Mouse (Mus musculus): ENCODE results near the gene Ldlrad1.

The Ldlrad1 gene

DNA sequence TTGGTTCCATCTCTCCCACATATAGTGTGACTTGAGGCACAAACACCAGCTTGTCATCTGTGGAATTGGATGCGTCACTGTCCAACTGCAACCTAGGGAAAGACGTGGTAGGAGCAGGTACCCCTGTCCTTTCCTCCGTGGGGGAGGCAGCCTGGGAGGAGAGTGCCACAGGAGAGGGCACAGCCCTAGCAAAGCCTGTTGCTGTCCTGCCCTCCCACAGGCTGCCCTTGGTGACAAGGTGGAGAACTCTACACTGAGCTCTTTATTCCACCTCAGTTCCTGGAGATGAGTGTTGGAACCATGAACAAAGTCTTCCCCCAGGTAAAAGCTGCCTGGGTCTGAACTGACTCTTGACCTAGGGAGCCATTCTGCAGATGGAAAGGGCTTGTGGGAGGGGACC is at the start of gene Ldlrad1:
TSS of gene Ldlrad1 (plus strand) at position 301 of the 400 bp plus-strand sequence.
- DNase-seq = no peak

DNA sequence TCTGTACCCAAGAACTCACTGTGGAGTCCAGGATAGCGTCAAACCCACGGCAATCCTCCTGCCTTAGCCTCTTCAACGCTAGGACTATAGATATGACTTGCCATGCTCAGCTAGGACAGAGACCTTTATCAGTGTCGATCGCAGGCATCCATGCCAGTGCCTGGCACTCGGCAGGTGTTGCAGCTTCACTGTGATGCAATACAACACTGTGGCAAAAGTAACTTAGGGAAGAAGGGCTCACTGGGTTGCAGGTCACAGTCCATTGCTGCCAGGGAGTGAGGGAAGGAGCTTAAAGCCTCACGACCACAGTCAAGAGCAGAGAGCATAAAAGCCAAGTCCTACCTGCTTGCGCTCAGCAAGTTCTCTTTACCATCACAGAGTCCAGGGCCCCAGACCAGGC is 48.8 kb upstream of the Ldlrad1 start:
- no peak for DNase-seq

DNA sequence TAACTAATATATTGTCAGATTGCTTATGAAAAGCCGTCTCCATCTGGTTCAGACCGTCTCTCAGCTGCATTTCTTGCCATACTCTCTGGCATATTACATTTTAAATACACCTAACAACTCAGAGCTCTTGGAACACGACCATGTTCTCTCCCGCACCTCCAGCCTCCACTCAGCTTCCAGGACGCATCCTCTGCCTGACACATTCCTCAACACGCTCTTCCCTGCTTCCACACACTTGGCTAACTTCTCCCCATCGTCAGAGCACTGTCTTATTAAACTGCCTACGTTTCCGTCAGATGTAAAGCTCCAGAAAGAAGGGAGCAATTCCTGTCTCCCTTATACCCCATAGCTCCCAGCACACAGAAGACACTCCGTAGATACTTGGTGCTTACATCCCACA is 45.6 kb upstream of the Ldlrad1 start:
- DNase-seq = no peak

DNA sequence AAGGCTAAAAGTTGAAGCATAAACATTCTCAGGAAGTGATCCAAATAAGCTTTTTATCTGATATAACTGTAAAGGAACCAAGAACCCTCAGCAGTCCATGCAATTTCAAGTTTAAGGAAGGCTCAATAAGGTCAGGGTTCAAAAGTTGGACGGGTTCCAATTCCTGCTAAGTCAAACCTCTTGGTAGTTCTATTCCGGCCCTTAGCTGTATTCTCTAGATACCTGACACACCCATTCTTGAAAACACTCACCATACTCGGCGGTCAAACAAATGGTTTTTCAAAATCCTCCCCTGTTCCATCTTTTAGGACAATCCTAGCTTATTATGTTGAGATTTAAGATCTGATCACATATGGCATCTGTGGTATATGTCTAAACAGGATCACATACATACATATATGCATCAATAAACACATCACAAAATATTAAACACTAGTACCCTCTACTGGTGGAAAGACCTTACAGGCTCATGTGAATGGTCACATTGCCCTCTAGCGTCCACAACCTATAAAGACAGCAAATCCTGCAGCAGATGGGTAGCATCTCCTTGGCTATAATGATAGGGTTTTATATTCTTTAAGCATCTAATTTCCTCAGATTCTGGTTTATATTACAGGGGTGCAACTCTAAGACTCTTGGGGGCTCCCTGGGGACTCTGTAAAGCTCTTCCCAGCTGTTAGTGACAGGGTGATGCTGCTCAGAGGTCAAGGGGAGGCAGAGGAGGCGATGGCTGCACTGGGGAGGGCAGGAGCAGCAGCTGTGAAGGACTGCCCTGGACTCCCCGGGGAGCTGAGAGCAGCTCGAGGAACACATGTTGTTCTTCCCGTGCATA is 45.0 kb upstream of the Ldlrad1 start:
- peak; percentile 61 to 79 for DNase-seq

DNA sequence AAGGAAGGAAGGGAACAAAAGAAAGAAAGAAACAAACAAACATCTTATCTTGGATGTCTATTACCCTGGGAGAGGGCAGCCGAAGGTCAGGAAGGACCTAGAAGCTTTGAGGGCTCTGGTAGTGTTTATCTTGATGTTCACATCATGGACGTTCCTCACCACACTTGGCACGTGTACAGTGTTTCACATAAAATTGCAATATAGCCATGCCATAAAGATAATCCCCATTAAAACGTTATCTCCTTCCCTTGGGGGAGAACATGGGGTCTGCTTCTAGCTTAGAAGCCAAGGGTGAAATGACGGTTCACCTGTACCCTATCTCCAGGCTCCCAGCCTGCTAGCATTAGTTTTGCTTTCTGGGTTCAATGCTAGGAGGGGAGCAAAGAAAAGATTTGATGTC is 42.3 kb upstream of the Ldlrad1 start:
- DNase-seq = no peak

DNA sequence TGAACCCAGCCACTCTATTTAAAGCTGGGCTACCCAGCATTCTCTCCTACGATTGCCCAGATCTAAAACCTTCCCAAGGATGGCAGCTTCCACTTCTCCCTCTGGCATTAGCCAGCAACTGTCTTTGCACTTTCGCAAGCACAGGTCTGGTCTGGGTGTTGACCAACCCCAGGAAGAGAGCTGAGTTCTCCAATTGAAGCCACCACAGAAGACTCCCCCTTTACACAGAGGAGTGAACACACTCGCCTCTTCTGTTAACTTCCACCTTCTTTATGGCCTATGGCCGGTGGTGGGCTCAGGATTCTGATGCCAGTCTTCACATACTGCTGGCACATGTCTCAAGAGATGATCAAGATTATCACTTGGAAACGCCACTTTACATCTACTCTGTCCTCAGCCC is 41.2 kb upstream of the Ldlrad1 start:
- no peak for DNase-seq

DNA sequence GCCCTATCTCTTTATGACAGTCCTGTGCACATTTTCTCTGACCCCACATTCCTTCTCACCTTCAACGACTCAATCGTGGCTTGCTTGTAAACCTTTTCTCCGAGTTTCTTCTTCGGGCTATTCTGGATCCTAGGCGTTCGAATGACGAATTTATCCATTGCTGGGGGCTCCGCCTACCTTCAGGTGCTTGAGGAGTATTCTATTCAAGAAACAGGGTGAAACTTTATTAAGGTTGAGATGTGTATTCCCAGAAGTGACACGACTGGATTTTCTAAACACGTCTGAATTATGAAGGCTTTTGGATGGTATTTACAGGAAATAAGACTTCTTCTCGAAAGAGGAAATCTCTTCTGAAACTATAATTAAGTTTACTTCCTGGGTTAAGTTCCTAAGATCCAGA is 31.5 kb upstream of the Ldlrad1 start:
- no peak for DNase-seq

DNA sequence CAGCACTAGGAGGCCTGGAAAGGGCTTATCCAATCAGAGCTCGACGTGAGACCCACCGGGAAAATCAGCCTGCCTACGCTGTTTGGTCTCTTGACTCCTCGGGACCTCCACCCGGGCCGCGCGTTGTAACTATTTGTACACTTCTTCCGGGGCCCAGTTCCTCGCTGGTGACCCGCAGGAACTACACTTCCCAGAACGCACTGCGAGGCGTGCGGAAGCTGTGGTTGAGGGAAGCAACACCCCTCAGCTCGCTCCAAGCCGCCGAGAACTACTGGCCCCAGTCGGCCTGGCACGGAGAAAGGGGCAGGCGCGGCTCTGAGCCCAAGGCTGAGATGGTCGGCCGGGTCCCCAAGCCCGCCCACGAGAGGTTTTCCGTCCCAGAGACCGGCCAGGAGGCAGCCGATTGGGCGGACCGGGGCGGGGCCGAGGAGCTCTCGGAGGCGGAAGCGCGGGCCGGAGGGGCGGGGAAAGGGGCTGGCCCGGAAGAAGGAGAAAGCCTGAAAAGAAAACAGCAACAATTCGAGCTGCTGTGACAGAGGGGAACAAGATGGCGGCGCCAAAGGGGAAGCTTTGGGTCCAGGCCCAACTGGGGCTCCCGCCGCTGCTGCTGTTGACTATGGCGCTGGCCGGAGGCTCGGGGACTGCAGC is 30.7 kb upstream of the Ldlrad1 start, which contains the start of gene Tmem59:
TSS of gene Tmem59 (plus strand) at position 218 of the 648 bp plus-strand sequence.
- DNase-seq = peak; percentile 98 to 99

DNA sequence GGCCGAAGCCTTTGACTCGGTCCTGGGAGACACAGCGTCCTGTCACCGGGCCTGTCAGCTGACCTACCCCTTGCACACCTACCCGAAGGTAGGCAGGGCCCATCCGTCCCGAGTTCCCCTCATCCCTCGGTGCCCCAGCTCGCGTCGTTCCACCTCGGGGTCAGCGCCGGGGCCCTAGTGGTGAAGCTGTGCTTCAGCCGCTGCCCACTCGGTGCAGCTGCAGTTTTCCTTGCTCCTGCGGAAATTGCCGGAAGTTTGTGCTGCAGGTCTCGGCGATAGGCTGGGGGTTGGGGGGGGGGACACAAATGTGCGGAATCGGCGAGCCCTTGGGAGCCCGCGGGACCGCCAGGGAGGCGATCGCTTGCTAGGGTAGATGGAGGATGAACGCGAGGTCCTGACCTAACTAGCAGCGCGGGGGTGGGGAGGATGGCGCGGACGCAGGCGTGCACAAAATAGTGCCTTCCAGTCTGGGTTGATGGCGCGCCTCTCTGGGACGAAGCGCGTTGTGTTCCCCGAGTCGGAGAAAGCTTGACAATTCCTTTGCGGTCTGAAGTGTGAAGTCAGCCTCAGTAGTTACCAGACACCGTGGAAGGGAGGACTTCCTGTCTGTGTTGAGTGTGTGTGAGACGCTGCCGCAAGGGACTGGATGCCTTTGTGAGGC is 30.0 kb upstream of the Ldlrad1 start, which contains the start of gene Tceanc2:
TSS of gene Tceanc2 (minus strand) at position 287 of the 661 bp plus-strand sequence.
- DNase-seq = peak; percentile 42 to 50

DNA sequence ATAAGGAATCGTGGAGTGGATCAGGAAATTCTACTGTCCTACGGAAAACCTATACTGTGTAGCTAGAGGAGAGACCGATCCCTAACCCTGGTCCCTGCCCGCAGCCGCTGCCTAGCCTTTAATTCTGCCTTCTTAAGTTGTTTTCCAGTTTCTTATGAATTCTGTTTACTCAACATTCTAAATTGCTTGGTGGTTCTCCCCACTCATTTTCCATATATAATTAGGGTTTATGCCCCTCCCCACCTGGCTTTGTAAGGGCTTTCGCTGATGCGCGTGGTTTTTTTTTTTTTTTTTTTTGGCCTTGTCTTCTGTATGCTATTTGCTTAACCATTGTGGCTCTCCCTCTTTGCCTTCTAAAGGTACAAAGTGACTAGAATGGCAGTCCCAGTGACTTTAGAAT is 29.4 kb upstream of the Ldlrad1 start:
- DNase-seq = no peak

DNA sequence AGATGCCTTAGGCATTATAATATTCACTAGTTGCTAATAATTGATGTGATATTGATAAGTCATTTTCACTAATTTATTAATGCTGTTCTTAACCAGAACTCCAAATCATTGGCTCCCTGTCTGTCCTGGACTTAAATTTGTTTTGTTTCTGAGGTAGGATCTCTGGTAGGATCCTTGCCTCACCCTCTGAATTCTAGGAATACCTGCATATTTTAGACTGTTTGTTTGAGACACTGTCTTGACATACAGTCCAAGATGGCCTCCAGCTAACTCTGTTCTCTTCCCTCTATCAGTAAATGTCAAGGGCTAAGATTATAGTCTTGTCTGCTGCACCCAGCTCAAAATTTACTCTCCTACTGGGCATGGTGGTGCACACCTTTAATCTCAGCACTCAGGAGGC is 28.2 kb upstream of the Ldlrad1 start:
- DNase-seq = no peak

DNA sequence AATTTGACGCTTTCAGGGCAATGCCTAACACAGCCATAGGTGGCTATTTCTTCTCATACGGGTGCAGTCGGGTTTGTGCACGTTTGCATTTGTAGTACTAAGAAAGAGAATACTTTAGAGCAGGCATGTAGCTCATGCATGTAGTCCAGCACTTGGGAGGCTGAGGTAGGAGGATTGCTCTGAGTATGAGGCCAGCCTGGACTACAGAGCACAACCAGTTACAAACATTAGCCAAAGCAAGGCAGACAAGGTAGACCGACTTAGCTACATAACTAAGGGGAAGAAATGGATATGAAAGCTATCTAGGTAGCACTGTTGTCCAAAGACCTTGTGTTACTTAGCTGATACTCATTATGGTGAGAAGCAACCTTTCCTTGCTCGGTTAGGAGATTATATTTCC is 27.1 kb upstream of the Ldlrad1 start:
- DNase-seq = no peak

DNA sequence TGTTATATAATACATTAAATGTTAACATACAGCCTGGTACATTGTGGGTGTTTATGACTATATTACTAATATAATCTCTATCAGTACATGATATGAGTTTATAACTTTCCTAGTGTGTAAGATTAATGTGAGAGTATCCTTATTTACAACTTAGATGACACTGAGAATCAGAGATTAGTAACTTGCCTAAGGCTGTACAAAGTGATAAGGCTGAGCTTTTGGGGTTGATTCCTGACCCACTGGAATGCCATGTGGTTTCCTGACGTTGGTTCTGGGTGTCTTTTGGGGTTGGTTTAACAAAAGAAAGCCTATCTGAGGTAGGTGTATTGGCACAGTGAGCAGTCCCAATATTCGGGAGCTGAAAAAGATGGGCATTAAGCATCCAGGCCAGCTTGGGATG is 26.2 kb upstream of the Ldlrad1 start:
- DNase-seq = no peak

DNA sequence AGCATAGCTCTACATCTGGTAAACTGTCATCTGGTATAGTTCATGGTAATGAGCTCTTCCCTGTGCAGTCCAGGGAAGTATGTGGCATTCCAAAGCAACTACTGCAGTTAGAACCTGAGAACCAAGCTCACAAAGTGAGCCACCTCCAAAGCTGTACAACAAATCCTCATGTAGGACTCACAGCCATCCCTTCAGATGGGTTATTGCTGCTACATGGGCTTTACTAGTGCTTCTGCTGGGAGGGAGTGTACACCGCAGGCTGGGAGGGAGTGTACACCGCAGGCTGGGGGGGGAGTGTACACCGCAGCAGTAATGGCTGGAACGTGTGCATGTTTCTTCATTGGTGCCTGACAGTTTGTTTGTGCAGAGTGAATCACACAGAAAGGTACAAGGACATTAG is 25.8 kb upstream of the Ldlrad1 start:
- no peak for DNase-seq

DNA sequence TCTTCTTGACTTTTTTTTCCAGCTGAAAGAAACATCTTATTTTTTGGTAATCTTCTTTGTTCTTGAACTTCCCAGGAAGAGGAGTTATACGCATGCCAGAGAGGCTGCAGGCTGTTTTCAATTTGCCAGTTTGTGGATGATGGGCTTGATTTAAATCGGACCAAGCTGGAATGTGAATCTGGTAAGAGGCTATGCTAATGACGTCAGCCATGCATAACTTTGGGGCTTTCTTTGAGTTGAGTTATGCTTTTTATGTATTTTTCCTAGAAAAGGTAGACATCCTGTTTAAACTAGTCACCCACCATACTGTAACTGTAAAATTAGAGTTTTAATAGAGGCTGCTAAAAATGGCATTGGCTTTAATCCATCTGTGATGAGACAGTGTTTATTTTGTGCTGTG is 23.3 kb upstream of the Ldlrad1 start:
- DNase-seq = no peak

DNA sequence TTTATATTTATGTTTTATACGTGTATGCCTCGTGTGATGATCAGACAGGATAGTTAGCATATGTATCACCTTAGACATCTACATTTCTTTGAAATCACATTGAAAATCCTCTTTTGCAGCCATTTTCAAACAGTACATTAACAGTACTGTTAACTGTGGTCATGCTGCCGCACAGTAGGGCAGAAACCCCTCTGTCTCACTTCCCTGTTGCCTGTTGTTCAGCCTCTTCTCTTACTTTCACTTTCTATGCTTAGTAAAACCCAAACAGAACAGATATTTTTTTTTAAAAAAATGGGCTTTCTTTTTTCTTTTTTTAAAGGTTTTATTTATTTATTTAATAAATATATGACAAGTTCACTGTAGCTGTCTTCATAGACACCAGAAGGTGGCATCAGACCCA is 15.1 kb upstream of the Ldlrad1 start:
- no peak for DNase-seq

DNA sequence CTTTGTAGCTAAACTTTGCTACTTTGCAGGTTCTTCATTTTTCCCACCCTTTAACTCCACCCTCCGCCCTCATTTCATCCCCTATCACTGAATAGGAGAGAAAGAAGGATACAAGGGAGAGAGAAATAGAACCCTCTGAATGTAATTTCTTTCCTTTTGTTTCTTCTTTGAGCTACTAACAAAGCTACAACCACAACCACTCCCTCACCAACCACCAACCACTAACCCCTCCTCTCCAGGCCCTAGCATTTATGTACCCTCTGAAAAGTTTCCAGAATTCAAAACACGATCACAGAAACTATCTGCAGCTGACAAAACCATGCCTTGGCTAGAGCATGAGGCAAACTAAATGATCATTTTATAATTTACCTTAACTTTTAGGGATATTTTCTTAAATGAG is 12.5 kb upstream of the Ldlrad1 start:
- no peak for DNase-seq

DNA sequence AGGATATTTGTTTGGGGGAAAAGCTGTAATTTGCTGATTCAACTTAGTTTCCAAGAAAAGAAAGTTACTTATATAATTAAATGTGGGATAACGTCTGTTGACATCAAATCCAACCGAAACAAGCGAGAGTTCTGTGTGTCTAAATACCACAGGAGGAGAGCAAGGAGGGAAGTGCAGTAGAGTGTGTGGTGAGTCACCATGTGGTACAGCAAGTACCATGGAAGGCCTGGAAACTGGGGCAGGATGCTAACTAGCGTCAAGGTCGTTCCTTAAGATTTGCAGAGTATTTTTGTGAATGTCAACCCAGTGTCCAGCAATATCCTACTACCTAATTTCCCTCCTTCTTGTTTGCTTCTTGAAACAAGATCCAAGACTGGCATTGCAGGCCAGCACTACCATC is 10.9 kb upstream of the Ldlrad1 start:
- DNase-seq = no peak

DNA sequence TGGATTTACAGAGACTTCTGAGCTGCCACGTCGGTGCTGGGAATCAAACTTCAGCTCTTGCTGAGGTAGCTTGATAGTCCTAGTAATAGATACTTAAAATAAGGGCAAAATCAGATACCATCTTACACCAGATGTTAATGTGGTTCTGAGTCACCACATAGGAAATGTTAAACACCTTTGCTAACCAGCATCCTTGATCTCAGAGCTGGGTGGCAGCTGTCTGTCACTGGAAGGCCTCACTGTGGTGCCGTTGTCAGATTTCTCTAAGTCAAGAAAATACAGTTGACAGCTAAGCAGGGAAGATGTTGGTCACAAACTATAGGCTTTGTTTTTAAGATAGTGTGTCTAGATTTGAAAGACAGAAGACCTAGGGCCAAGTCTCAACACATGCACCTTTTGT is 7.2 kb upstream of the Ldlrad1 start:
- DNase-seq = no peak

DNA sequence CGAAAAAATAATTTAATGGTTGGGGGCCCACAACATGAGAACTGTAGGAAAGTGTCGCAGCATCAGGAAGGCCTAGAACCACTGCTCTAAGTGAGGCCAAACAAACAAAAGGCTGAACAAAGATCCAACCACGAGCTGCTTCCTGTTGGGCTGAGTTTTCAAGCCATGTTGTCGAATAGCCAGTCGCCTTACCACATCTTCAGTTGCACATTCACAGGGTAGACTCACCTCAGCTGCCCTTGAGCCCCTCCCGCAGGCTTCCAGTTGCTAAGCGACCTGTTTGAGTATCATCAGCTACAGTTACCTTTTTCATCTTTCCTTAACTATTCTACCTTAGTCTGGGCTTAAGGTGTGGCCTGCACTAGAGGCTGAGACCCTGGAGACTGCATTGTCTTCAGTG is 6.0 kb upstream of the Ldlrad1 start:
- DNase-seq = no peak

DNA sequence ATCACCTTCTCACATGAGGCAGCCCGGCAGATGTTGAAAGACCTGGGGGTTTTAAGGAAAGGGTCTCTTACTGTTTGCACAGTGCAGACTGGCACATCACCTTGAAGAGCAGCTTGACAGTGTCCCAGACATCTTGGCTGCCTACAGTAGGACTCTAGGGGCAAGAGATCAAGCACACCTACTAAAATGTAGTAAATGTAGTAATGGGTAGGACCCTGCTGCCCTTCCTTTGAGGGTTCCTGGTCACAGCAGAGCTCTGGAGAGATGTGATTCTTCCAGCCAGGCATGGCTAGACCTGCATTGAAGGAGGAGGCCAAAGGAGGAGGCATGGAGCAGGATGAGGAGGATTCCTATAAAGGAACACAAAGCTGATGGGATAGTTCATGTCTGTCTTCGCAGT is 2.0 kb upstream of the Ldlrad1 start:
- DNase-seq = no peak

DNA sequence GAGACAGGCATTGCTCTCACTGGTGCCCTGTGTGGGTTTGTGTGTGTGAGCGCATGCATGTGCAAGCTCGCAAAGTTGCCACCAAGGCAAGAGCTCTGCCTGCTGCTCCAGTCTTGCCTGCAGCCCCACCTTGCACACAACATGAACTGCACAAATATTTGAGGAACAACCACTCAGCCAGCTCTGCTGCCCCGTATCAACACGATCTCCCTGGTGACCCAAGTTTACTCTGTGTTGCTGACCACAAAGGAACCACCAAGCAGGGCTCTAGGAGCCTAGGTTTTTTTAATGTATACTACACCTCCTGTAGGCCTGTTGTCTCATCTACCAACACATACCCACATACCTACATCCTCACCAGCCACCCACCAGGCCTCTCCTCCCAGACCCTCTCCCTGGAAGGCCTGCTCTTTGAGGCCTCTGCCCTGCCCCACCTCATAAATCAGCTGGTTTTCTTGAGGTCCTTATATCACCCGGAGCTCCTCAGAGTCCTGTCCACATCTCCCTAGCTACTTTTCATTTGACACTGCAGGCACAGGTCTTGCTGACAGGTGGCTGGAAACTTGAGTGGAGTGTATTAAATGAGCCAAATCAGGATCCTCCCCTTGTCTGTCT is 1.6 kb downstream of the Ldlrad1 start:
- DNase-seq = no peak

DNA sequence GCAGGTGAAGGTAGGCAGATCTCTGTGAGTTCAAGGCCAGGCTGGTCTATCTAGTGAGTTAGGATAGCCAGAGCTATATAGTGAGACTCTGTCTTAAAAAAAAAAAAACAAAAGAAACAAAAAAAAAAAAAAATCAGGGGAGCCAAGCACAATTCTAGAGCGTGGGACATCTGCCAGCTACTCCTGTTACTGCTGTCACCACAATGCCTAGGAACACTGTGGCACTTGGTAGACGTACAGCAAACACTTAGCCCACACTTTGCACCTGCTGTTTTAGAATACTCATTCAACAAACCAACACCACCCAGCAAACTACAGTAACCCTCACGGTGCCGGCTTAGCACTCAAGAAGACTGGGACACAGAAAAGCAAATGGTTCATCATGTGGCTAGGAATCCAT is 2.5 kb downstream of the Ldlrad1 start:
- no peak for DNase-seq

DNA sequence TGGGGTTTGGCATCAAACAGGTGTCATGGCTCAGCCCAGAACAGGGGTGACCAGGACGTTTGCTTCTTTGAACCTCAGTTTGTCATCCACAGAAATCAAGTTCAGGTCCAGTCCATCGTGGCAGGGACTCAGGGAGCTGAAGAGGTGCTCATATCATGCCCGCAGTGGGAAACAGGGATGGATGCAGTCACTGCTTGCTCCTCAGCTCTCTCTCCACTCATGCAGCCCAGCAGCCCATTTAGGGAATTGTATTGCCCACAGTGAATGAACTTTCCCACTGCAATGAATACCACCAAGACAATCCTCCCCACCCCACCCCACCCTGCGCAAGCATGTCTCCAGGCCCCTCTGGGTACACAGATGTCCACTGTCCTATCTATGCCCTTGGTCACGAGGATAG is 3.0 kb downstream of the Ldlrad1 start:
- DNase-seq = no peak

Measured in kidney, adult 8-10 months (tissue).